Mouse (Mus musculus) frontal cortex, postnatal 10 days (tissue): ENCODE data around the gene Ugt1a10.

Experiments used
- DNase-seq, 2 experiments: peaks; one replicate each; pipeline ENCODE4 v3.0.0; 2022; ENCODE audit warnings: low spot score in 2 of 2, mixed read lengths in 1 of 2

Gene Ugt1a10

GRCm38 (mm10) chr1:88255466-88255857 lies 200.3 kb downstream of the Ugt1a10 start:
- no peak for DNase-seq

- no peak for DNase-seq
Measured at GRCm38 (mm10) chr1:88255989-88256754, 201.0 kb downstream of the Ugt1a10 start.

GRCm38 (mm10) chr1:88256886-88257663 lies 201.9 kb downstream of the Ugt1a10 start:
- no peak for DNase-seq

DNA sequence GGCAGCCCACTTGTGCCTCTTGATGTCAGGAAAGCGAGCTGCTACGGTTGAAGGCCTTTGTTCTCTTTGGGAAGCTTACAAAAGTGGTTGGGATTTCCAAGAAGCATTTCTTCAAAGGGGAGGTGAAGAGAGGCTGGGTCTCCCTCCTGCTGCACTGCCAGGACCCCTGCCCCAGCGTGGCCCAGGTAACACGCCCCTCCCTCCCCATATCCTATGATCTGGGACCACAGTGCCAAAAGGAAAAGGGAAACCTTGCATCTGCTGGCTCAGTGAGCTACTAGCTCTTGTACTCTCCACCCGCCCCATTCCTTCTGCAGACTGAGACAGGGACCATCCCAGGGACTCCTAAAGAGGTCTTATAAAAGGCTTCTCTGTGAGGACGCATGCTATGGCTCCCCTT lies 202.5 kb downstream of the Ugt1a10 start:
- DNase-seq, result no peak

DNA sequence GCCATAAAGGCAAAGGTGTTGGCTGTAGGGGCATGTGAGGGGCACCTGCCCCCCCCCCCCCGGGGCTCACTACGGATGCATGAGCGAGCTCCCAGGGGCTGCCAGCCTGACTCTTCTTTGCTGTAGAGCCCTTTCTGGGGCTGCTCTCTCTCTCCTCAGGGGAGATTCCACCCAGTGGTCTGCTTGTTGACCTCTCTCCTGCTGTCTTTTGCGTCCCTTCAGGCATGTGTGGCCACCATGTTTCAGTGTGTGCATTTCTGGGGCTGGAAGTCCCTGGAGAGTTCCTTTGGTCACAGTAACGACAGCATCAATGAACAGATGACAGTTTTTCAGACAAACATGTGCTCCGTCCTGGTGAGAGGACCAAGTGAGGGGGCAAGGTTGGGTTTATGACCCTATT lies 203.2 kb downstream of the Ugt1a10 start:
- peak in 1 of 2 experiments; percentile 17 for DNase-seq

DNA sequence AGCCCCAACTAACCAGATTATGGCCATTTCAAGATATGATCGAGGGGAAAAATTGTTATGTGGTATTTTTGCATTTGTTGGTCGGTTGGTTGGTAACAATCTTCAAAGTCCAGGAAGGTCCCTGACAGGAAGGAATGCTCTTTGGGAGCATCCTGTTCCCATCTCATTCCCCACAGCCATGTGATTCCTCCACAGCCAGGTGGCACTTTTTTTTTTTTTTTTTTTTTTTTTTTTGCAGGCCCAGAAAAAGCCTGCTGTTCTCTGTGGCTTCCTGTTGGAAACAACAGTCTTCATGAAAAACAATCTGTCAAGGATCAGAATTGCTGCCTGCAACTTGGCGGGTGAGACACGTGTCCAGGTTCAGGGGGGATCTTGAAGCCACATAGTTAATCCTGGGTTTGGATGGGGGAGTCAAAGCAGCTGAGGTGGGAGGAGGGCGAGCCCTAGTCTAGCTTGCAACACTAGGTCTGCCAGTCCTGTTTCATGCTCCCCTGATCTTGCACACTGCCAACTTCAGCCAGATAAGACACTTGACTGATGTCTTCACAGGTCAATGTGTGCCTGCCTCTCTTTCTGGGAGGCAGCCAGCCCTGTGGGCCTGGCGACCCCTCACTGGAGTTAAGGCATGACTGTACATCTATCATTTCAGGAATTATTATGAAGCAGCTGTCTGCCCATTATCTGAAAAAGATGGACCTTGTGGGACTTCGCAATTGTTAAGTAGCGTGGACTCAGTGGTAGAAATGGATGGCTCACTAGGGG lies 203.9 kb downstream of the Ugt1a10 start:
- no peak for DNase-seq

DNA sequence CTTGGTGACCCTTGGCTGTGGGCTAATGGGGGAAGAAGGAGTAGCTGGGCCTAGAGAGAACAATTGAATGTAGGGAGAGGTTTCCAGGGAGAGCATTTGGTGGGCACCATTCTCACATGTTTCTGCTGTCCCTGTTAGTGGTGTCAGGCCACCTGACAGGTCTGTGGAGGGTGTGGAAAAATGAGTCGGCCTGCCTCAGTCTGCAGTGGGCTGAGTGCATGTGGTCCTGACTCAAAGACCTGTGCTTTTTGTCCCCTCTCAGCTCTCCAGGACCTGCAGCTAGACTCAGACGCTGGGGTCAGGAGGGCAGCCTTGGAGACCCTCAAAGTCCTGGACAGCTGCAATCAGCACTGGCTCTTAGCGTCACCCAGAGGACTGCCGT lies 204.4 kb downstream of the Ugt1a10 start:
- no peak for DNase-seq

- no peak for DNase-seq
Measured at GRCm38 (mm10) chr1:88260114-88260513, 204.9 kb downstream of the Ugt1a10 start.

DNA sequence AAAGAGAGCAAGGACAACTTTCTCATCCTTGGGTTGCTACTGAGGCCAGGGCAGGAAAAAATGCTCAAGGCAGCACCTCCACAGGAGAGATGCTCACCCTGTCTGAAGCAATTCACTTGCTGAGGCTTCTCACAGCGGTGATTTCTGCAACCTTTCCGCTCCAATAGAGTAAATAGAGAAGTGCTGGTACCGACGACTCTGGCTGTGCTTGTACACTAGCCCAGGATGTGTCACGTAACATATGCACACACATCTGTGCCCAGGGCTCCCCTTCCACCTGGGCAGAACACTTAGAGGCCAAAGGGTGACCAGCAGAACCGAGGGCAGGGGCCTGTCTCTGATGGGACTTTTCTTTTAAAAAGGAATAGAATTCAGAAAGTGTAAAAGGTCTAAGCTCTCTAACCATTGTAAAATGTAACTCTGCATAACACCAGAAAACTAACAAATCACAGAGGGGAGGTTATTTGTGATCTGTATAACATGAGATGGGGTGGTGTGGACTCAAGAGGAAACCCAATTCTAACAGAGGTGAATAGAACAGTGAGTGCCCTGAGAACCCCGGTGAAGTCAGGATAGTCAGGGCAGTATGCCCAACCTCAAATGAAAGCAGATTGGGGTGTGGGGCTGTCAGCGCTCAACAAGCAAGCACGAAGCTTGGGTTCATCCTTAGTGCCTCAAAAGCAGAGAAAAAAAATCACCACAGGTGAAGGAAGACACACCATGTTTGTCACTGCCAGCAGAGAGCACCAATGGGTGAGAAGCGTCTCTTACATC lies 205.6 kb downstream of the Ugt1a10 start:
- no peak for DNase-seq

GRCm38 (mm10) chr1:88261706-88262105 lies 206.5 kb downstream of the Ugt1a10 start:
- DNase-seq, result no peak

DNA sequence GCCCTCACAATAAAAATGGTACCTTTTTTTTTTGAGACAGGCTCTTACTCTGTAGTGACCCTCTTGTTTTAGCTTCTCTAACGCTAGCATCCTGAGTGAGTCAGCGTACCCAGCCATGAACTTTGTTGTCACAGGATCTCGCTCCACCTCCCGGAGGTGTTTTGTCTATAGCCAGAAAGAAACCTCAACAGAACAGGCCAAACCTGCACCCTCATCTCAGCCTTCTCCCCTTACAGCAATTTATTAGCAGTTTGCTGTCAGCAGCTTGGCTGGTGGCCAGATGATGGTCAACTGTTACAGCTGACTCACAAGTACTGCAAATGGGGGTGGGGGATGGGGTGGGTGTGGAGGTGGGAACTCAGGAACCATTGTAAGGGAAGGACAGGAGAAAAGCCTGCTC lies 207.1 kb downstream of the Ugt1a10 start:
- DNase-seq, result no peak

GRCm38 (mm10) chr1:88262961-88263360 lies 207.8 kb downstream of the Ugt1a10 start:
- DNase-seq, result no peak

DNA sequence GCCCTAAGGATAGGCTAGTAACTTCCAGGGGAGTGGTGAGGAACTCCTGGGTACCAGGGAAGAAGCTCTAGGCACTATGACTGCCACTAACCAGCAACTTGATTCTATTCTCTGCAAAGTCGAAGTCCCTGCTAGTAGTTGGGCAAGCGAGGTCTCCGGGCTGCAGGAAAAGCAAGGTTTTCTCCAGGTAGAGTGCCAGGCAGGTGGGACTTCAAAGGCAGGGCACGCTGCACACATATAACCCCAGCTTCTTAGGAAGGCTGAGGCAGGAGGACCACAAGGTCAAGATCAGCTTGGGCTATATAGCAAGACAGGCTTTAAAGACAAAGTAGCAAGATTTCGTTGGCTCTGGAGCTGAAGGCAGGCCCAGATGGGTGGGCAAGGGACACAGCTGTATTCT lies 208.6 kb downstream of the Ugt1a10 start:
- no peak for DNase-seq

DNA sequence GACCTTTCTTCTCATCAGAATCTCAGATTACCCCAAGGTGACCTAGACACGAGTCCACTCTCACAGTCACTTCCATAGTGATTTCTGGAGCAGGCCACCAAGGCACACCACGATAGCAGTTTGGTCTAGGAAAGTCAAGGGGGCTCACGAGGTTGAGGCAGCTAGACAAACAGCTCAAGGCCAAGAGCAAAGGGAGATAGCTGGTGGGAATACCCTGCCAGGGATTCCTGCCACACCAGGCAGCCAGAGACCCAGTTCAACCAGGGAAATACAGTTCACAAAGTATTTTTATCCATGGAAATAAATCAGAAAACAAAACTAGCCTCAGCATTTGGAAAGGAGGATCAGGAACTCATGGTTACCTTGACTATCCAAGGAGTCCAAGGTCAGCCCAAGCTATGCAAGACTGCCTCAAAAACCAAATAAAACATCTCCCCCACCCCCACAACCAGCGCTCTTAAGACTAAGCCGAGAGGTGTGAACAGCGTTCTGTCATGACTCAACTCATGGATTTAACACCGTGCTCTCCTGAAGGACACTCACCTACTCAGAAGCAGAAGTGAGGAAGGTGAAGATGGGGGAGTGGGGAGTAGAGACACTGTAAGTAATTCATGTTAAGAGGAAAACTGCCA lies 209.2 kb downstream of the Ugt1a10 start:
- DNase-seq, result no peak

GRCm38 (mm10) chr1:88264869-88265240 lies 209.7 kb downstream of the Ugt1a10 start:
- DNase-seq, result no peak

- no peak for DNase-seq
Measured at GRCm38 (mm10) chr1:88266123-88266522, 210.9 kb downstream of the Ugt1a10 start.

- DNase-seq, result no peak
Measured at GRCm38 (mm10) chr1:88267489-88267888, 212.3 kb downstream of the Ugt1a10 start.

DNA sequence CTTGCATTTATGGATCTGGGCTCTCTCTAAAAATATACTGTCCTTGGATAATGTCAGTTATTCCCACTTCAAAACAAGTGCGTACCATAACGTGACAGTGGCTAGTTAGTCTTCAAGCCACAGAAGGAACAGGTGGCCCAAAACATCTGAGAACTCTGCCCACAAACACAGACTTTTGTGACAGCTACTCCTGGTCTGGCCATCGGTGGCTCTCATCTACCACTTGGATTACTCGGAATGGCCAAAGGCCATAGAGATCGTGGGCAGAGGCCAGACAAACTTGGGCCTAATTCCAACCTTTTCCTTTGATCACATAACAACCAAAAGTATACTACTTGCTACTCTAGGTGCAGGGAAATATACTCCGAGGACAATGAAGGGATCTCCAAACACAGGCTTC lies 212.9 kb downstream of the Ugt1a10 start:
- no peak for DNase-seq
